Mouse (Mus musculus): Measurements from ENCODE around the gene Klhl33.
"Not testable (repeated sequence)": the region's sequence is repeated elsewhere in the genome, so short reads cannot be mapped to it uniquely, and the experiment has no call there.

Klhl33 gene

DNA sequence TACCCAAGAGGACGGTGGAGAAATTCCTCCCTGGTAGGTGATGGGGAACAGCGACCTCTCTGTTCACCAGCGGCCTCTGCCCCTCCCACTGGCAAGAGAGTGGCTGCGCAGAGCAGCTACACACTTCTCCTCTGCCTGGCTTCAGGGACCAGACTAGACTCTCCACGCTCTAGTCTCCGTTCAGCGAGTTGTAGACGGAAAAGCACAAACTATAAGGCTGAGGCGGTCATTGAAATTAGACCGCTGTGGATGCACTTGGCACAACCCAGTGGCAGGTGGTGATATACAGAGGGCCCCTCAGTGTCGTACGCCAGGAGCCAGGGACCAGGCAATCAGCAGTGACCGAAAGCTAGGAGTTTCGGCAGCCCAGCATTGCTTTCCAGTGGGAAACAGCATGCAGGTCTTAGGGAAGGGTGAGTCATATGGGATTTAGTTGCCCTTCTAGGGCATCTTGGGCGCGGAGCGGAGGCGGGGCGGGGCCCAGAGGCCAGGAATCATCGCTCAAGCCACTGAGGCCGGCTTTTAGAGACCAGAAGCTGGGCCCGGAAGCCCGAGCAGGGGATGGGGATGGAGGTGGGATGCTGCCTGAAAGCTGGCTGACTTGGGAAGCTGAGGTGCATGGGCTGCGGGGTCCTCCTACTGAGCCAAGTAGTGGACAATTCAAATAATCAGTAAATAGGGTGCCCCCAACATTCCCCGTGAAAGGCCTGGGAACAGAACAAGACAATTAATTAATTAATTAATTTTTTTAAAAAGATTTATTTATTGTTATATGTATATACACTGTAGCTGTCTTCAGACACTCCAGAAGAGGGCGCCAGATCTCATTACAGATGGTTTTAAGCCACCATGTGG lies 6.9 kb upstream of the Klhl33 start:
- peak; percentile 70 to 76 for DNase-seq

DNA sequence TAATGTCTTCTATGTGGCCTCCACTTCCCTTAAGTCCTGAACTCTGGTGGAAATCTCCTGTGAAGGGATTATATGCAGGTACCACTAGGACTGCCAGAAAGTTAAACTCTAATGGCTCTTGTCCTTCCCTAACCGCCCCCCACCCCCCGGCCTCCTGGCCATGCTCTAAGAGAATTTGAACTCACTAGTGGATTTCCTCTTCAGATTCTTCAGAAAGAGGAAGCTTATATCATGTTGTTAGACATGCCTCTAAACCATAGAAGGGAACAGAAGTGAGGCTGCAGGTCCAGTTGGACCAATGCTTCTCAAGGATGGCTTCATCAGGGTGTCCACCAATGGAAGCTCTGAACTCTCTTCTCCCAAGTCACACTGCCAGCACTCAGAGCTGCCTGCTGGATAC lies 685 bp upstream of the Klhl33 start:
- not testable (repeated sequence) for DNase-seq

DNA sequence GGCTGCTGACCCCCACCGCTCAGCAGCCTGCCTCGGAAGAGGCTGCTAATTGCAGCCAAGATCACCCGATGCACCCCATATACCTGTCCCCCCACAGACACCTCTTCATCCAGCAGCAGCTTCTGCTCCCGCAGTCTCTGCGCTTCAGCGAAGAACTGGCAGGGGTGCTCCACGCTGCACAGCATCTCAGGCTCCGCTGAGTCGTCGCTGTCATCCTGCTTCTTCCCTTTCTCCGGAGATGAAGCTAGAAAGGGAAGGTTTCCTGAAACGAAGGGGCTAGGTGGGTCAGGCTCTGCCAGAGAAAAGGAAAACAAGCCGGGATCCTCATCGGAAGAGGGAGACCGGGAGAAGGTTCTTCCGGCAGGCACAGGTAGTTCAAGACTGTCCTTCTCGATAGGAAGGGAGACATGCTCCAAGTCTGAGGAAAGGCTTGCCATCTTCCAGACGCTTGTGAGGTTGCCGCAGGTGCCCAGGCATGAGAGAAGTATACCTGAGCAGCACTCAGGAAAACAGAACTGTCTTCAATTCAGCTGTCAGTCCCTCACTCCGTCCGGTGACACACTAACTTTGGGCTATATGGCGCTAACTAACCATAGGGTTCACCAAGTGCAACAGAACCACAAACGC lies 447 bp downstream of the Klhl33 start:
- DNase-seq: peak; percentile 63 to 69

- DNase-seq: peak; percentile 67 to 75
Measured at GRCm38 (mm10) chr14:50895985-50896746, 1.1 kb downstream of the Klhl33 start.

GRCm38 (mm10) chr14:50895407-50895806 lies 1.9 kb downstream of the Klhl33 start:
- peak; percentile 16 to 29 for DNase-seq

DNA sequence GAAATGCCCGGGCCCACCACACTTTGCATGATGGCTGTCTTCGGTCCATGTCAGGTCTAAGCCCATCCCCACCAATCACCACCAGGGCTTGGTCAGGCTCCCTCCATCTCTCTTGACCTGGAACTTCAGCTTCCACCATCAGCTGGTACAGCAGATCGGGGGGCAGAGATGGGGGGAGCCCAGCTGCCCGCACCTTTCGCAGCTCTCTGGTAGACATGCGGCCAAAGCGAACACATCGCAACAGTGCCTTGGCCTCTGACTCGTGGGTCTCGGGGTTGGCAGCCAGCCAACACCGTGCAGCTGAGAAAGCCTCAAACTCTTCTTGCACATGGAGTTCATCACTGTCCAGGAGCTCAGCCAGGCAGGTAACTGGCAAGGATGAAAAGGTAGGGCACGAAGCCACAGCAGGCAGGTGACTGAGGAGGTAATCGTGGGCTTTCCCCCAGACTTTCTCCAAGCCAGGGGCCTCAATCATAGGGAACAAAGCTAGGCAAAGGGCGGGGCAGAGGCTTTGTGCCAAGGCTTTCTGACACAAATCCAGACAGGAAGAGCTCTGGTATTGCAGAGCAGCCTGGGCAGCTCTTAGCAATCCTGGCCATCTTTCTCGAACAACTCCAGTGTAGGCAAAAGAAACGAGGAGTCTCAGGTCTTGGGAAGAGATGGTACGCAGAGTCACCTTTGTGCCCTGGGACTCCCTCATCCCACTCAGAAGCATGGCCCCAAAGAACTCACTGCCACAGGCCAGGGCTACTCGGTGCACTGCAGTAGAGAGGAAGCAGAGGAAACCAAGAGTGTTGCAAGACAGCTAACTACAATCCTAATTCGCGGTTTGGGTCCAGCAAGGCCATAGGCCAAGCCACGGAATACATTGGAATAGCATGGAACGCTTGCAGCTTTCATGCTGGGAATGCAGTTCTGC lies 4.5 kb downstream of the Klhl33 start:
- DNase-seq: peak; percentile 41 to 55

DNA sequence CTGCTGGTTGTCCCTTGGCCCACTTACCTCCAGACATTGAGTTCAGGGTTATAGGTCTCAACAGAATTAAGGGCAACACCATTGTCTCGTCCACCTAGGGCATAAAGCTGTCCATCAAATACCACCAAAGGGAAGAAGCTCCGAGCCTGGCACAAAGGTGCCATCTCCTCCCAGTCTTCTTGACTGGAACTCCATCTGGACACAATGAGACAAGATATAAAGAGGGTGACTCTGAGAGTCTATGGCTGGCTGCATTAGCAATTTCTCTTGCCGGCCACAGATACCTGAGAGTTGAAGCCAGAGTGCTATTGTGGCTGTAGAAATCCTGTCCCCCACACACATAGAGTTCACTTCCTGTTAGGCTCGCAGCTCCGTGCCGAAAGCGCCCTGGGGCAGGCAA lies 5.2 kb downstream of the Klhl33 start:
- no peak for DNase-seq

DNA sequence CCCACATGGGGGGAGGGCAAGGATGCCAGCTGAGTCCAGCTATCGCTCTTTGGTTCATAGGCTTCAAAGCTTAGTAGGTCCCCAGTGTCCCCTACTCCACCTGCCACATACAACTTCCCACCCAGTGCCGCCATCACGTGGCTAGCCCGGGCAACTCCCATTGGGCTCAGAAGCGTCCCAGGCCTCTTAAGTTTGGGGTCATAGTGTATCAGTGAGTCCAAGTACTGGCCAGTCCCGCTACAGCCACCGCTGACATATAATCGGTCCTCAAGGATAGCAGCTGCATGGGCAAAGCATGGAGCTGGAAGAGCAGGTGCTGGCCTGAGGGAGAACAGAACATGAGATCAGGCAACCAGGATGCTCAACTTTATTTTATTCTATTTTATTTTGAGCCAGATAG lies 5.7 kb downstream of the Klhl33 start:
- no peak for DNase-seq

DNA sequence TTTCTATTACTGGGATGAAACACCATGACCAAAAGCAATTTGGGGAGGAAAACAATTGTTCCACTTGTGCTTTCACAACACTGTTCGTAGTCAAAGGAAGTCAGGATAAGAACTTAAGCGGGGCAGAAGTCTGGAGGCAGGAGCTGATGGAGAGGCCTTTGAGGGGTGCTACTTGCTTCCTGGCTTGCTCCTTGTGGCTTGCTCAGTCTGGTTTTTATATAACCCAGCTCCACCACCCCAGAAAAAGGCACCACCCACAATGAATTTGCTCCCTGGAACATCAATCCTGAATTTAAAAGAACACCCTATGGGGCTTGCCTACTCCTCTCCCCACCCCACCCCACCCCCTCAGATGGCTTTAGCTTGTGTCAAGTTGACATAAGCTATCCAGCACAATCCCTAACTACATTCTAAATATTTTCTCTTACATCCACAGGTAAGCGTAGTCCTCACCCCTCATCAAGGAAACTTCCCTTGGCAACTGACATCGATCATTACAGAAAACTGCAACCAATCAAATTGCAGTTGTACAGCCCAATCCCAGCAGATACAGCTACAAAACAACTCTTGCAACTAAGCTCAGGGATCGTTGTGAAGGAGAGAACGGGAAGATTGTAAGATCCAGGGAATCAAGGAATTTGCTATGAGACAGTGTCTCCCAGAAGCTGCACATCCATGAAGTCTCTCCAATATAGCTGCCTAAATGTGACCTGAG lies 20.9 kb downstream of the Klhl33 start:
- no peak for DNase-seq

- DNase-seq: no peak
Measured at GRCm38 (mm10) chr14:50875591-50876230, 21.6 kb downstream of the Klhl33 start.

- DNase-seq: no peak
Measured at GRCm38 (mm10) chr14:50875175-50875574, 22.1 kb downstream of the Klhl33 start.

GRCm38 (mm10) chr14:50871284-50871683 lies 26.0 kb downstream of the Klhl33 start:
- peak in 1 of 2 experiments; percentile 5 for DNase-seq

DNA sequence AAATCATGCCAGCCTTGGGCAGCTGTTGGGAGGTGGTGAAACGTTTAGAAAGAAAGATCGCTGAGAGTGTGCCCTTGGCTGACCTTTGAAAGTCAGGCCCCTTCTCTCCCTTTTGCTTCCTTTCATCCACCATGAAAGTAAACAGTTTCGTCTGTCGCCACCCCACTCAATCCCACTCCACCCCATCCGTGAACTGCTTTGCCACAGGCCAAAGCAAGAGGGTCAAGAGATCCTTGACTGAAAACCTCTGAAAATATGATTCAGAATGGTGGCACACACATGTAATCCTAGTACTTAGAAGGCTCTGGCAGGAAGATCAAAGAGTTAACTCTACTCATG lies 26.5 kb downstream of the Klhl33 start:
- DNase-seq: no peak

DNA sequence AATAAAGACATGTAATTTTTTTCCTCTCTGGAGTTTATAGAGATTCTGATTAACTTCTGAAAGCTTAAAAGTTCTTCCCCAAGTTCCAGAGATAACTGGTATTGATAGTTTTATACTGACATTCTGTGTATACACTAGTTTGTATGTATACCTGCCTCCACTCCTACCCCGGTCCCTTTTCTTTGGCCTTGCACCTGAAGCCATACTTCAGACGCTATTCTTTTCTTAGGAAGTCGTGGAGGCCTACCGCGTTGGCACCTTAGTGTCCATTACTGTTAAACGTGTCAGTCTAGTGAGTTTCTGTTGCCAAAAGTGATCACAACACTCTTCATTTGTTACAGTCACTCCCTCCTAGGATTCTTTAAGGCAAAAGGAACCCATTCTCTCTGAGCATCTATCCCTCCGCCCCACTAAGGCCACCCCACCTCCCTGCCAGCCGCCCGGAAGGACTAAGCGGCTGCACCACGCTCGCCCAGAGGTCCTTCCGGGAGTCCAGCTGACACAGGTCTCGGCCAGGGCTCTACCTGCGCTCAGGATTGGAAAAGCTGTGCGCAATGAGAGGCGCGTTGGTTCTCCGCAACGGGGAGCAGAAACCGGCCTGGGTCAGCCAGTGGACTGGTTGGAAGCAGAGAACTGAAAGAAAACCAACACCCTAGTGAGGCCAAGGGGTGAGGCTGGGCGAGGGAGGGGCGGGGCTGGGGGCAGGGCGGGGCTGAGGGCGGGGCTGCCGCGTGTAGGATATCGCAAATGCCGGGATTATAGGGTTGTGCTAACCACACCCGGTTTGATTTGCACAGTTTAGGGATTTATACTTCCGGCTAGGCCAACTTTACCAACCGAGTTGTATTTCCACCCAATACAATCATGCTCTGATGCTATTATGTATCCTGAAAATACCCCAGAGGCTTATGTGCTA lies 27.2 kb downstream of the Klhl33 start, which contains the start of gene Tep1:
TSS of gene Tep1 (minus strand) at position 672 of the 916 bp plus-strand sequence.
- peak; percentile 80 to 85 for DNase-seq

DNA sequence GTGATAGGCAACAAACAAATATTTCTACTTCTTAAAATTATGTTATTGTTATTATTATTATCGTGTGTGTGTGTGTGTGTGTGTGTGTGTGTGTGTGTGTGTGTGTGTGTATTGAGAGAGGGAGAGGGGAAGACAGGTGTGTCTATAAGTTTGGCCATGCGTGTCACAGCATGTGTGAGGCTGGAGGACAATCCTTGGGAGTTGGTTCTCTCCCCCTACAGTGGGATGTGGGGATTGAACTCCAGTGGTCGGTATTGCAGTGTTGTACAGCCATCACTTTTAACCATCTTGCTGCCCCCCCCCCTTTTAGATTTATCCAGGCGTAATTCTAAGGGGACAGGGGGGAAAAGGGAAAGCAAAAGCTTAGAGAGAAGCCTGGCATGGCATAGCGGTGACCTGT lies 28.7 kb downstream of the Klhl33 start:
- DNase-seq: no peak

GRCm38 (mm10) chr14:50868211-50868610 lies 29.1 kb downstream of the Klhl33 start:
- no peak for DNase-seq

- no peak for DNase-seq
Measured at GRCm38 (mm10) chr14:50866966-50867365, 30.3 kb downstream of the Klhl33 start.

DNA sequence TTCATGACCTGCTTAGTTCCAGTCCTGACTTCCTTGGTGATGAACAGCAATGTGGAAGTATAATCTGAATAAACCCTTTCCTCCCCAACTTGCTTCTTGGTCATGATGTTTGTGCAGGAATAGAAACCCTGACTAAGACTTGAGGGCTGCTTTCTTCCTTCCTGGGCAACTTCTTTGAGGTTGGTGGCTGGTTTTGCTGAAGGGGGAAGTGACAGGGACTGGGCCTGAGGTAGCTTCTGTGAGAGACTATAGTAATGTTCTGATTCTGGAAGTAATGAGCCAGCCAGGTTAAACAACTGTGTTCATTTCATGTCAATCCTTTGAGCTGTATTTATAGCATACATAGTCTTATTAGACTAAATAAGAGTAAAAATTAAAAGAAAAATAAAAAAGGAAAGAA lies 32.3 kb downstream of the Klhl33 start:
- DNase-seq: not testable (repeated sequence)

GRCm38 (mm10) chr14:50862641-50863040 lies 34.7 kb downstream of the Klhl33 start:
- DNase-seq: no peak

DNA sequence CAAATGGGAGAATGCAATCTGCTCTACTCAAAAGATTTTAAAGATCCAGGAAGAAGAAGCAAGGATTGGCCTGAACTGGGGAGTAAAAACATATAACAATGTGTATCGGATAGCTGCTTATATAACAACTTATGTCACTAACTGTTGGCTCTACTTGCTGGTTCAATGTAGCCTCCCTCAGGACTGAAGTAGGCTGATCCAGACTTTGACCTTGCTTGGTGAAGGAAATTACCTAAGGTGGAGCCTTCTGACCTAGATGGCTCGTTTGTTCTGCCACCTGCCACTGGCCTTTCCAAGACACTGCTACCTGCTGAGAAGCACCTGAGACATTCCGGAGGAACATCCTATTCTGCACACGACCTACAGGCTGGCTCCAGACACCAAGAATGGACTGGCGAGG lies 41.5 kb downstream of the Klhl33 start:
- no peak for DNase-seq

Measured in cerebellum, postnatal 14 days (tissue).